Mouse (Mus musculus): ENCODE data around the gene Plac9a.
"Not testable (repeated sequence)": the region's sequence is repeated elsewhere in the genome, so short reads cannot be mapped to it uniquely, and the experiment has no call there.

Plac9a gene

DNA sequence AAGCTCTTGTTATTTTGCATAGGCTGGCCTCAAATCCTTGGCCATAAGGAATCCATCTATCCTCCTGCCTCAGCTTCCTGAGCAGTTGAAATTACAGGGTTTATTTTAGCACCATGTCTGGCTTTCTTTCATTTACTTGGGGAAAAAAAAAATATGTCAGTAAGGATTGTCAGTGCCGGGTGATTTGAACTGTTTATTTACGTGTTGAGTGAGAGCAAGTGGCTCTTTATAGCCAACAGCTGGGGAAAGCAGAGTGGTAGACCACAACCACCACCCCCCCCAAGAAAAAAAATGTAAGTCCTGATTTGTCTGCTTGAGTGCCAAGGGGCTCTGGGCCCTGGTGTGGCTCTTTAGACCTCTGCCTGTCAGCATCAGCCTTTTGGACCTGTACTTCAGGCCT is 39.2 kb downstream of the Plac9a start:
- no peak for DNase-seq

DNA sequence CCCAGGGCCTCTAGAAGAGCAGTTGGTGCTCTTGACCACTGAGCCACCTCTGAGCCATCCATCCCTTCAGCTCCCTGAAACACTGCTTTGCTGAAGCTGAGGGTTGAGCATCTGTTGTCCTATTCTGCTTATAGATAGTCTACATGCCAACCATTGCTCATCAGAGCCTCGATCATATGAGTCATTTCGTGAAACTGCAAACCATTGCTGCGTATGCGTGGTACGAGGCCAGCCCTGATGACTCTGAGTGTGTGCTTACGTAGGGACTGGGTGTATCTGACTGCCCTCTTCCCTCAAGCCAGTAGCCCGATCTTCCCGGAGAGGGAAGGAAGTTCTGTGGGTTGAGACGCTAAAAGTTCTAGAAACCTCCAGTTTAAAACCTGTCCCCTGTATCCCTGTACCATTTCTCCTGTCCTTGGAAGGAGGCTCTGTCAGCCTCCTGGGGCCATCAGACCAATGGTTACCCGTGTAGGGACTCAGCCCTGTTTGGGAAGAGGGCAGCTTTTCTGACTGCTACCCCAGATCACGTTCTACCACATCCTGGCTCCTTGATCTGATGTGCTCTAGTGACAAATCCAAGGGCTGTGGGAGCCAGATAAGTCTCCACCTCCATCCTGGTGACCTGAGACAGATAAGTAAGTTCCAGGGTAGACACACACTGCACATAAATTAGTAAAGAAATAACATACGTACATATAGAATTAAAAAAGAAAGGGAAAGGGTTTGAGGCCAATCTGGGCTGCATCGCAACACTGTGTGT is 40.9 kb downstream of the Plac9a start:
- no peak for DNase-seq

GRCm38 (mm10) chr14:25857940-25858339 is 45.0 kb downstream of the Plac9a start:
- no peak for DNase-seq

DNA sequence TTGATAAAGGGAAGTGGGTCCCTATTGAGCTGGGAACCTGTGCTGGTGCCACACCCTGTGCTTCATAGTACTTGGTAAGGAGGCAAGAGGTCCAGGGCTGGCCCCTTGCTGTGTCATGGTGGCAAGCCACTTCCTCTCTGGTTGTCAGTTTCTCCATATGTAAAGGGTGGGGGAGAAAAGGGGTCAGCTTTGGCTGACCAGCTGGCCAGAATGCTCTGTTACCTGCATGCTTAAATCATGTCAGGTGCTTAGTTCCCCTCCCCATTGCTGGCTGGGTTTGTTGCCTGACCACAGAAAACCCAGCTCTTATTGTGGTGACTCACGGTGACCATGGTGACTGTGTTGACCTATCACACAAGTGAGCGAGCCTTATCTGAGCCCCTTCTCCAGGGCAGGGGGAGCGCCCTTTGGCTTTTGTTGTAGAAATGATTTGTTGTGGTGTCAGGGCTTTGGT is 45.7 kb downstream of the Plac9a start:
- no peak for DNase-seq

GRCm38 (mm10) chr14:25855241-25855885 is 47.5 kb downstream of the Plac9a start:
- no peak for DNase-seq

DNA sequence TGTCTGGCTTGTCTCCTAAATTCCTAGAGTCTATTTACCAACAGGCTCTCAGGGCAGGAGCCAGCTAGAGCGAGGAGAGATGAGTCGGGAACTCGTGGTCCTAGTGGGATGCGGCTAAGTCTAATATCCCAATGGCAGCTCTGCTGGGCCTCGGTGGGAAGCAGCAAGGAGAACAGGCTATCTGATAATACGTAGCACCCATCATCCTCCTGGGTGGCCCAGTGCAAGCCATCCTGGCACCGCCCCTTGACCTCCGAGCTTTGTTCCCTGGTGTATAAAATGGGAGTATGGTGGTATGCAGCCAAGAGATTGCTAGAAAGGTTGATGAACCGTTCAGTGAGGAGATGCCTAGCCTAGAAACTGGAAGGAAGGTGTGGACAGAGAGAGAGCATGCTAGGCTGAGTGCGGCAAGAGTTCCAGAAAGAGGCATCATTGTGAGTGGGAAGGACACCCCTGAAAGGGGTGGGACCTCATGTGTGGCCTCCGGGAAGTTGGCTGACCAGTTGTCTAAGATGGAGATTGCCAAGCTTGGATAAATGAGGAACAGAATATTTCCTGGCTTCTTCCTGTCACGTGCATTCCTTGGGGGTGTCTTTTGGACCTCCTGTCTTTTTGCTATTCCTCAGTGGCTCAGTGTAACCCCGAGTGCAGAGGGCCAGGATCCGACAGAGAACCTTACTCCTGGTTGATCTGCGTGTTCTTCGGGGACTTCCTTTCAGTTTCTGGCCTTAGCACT is 49.0 kb downstream of the Plac9a start:
- DNase-seq, result no peak

DNA sequence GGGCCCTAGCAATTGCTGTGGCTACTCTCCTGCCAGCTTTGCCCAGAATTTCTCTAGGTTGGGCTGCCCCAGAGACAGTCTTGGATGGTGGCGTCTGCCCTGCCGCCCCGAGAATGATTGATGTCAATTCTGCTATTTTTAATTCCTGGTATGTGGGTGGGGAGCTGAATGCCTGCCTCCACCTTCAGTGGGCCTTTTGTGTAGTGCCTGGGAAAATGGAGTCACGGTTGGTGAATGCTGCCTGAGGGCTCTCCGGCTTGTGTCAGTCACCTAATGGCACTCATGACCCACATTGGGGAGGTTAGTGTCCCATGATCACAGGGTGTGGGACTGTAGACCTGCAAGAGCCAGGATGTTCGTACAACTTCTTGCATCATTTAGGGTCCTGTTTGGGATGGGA is 49.6 kb downstream of the Plac9a start:
- DNase-seq, result no peak

- DNase-seq, result no peak
Observed at GRCm38 (mm10) chr14:25852121-25852561, 50.8 kb downstream of the Plac9a start.

DNA sequence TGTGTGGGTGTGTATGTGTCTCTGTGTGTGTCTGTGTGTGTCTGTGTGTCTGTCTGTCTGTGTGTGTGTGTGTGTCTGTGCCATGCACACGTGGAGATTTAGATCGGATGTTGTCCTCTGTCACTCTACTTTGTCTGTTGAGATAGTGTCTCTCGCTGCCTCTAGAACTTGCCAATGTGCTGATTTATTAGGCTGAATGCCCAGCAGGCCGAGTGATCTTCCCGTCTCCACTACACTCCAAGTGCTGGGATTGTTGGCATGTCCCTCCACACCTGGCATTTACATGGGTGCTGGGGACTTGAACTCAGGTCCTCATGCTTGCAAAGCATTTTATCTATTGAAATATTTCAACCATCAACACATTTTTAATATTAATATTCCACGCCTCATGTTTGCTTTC is 51.7 kb downstream of the Plac9a start:
- no peak for DNase-seq

- no peak for DNase-seq
Observed at GRCm38 (mm10) chr14:25850433-25850832, 52.5 kb downstream of the Plac9a start.

DNA sequence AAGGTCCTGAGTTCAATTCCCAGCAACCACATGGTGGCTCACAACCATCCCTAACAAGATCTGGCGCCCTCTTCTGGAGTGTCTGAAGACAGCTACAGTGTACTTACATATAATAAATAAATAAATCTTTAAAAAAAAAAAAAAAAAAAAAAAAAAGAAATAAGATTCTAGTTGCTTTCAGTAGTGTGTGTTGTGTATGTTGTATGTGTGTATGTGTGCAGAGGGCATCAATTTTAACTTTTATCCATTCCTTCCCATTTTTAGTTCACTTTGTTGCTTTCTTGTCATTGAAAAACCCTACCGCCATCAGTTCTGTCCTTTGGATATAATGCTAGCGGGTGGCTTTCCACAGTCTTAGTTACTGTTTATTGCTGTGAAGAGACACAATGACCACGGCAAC is 54.2 kb downstream of the Plac9a start:
- DNase-seq, result not testable (repeated sequence)

- no peak for DNase-seq
Observed at GRCm38 (mm10) chr14:25848237-25848636, 54.7 kb downstream of the Plac9a start.

DNA sequence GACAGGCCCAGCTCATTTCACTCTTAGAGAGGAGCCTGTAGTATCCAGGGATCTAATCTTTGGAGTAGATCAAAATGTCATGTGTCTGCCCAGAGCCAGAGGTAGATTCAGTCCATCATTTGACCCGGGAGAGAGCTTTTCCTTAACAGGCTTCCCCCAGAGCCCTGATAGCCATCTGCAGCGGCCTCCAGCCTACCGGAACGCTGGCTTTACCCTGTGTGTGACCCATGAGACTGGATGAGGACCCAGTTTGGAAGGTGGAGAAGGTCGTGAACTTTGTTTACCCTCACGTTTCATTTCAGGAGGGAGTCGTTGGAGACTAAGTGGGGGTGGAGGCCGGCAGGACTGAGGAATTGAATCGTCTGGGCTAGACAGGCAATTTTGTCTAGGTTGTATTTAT is 55.2 kb downstream of the Plac9a start:
- DNase-seq, result no peak

DNA sequence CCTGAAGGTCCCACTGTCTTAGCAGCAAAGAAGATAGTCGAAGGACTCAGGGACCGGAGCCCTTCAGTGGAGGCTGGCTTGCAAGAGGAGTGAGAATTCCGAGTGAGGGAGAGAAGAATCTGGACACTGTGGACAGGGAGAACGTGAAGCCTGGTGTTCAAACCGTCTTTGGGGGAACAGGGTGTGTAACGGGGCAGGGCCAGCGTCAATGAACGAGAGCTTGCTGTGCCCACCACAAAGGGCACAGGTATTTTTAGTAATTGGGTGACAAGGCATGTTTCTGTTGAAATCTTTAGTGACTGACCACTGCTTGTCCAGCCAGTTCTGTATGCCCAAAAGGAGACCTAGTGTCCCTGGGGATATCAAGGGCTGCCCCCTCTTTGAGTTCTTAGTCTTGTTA is 56.4 kb downstream of the Plac9a start:
- no peak for DNase-seq

- DNase-seq, result no peak
Observed at GRCm38 (mm10) chr14:25845832-25846383, 57.0 kb downstream of the Plac9a start.

DNA sequence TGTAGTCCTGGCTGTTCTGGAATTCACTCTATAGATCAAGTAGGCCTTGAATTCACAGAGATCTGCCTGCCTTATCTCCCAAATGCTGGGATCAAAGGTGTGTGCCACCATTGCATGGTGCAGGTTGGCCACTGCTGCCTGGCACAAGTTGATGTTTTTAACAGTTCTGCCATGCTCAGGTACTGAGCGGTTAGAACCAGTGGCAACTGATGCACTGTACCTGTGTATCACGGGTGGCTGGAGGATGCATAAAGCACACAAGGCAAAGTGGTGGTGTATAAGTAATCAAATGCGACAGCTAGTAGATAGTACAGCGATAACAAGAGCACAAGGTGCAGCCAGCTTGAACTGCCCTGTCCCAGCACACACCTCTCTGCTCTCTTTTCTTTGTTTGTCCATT is 58.5 kb downstream of the Plac9a start:
- DNase-seq, result no peak

DNA sequence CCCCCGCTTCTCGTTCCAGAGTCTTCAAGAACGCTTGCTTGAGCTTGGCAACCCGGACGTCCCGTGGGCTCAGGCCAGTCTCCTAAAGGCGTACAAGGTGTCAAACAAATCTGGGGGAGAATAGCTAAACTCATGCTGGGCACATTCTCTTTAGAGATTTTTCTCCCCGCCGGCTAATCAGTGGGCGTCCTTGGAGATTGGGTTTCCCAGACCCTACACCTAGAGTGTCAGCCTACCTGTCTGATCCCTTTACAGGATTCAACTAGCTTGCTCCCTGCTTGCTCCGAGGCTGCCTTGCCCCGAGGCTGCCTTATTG is 60.3 kb downstream of the Plac9a start:
- DNase-seq, result no peak

DNA sequence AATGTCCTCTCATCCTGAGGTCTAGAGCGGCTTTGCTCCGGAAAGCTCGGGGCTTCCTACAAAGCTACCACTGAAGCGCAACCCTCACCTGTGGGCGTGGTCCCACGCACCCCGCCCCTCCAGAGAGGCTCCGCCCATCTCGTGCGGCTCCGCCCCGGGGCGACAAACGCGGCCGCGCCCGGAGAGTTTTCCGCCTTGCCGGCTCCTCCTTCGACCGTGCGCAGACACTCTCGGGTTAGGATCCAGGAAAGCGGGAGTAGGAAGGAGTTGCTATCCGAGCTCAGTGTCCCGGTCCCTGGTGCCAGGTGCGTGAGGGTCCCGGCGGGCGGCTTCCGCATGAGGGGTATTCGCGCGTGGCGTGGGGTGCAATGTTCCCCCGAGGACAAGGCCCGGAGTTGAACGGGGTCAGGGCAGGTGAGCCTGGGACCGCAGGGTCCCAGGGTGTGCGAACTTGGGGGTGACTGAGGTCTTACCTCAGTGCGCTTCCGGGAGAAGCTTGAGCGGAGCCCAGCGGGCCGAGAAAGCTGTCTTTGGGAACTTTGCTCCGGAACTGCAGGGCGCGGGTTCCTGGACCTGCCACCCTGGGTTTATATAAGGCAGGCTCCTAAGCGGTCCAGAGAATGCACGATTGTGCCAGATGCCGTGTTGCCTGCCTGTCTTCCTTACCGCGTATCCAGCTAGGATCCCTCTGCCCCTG is 60.8 kb downstream of the Plac9a start, which contains the start of gene Anxa11:
Gene Anxa11 (plus strand): TSS at position 166 of the 697 bp plus-strand sequence.
- DNase-seq, result peak; percentile 41

DNA sequence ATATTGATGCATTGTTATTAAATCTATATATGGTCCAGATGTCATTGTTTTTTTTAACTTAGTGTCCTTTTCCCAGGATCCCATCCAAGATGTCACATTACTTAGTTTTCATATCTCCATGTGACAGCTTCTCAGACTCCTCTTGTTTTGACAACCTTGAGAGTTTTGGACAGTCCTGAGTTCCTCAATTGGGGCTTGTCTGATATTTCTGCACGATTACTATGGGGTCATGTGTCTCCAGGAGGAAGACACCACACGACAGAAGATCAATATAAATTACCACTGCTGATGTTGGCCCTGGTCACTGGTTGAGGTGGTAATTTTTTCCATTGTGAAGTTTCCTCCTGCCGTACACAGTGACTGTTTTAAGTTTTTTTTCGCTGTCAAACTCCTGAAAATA is 61.3 kb downstream of the Plac9a start:
- no peak for DNase-seq

- no peak for DNase-seq
Observed at GRCm38 (mm10) chr14:25840961-25841360, 61.9 kb downstream of the Plac9a start.

DNA sequence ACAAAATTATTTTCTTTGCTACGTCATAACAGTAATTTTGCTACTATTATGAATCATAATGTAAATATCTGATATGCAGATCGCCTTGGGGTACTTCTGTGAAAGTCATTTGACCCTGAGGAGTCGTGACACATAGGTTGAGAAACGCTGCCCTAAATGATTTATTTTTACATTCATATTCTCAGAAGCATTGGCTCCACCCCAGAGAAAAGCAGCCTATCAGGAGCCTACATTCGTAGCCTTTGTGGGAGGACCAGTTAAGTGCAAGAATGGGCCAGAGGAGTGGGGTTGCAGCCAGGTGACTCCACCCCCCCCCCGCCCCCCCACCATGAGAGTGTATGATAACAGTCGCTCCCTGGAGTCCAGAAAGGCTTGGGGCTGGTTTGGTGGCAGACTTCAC is 63.1 kb downstream of the Plac9a start:
- DNase-seq, result no peak

- no peak for DNase-seq
Observed at GRCm38 (mm10) chr14:25838411-25838810, 64.5 kb downstream of the Plac9a start.

All from right cerebral cortex, postnatal 4 days (tissue).